Mouse (Mus musculus): ENCODE data around the gene Foxred2. TPM values are rescaled to one million over a fixed set of nuclear protein-coding genes. Genes with fewer than 3 reads are reported as not detected.

Gene Foxred2
- polyA plus RNA-seq, 1 experiment from 2014 or later = 1.0 TPM

GRCm38 (mm10) chr15:77970470-77971292 is 14.2 kb upstream of the Foxred2 start, which contains the start of gene Eif3d:
Eif3d (minus strand) TSS chr15:77970813.
- H3K27me3 ChIP-seq = no peaks in the 10 kb centered on the region
- H3K9ac ChIP-seq = peak within 1 kb of the TSS; percentile 92
- peak within 1 kb of the TSS; percentile 82 for H3K4me3 ChIP-seq (replicated peaks)
- WGBS (ENCODE audit: insufficient replicate concordance) = 0% methylated on average over 72 of the region's 72 CpGs
- peak; percentile 94 for DNase-seq
- peak within 1 kb of the TSS; percentile 96 for H3K27ac ChIP-seq
- H3K9me3 ChIP-seq (replicated peaks) = no peaks in the 10 kb centered on the region
- peak within 1 kb of the TSS; percentile 82 for H3K4me2 ChIP-seq
- peaks cover 36% of the 10 kb centered on the region for H3K36me3 ChIP-seq
- ATAC-seq (ENCODE audit: low read depth) = peak; percentile 62
- peaks cover 83% of the 10 kb centered on the region for H3K4me1 ChIP-seq (replicated peaks)

GRCm38 (mm10) chr15:77969940-77970469 is 13.5 kb upstream of the Foxred2 start:
- Histone ChIP-seq H3K36me3 (peaks cover 43% of the 10 kb centered on the region), H3K4me1 (replicated peaks) (peaks cover 85% of the 10 kb centered on the region), H3K9ac (peak overlapping the region; percentile 92), H3K27ac (peak overlapping the region; percentile 96), H3K27me3 (no peaks in the 10 kb centered on the region), H3K9me3 (replicated peaks) (no peaks in the 10 kb centered on the region), H3K4me2 (peak overlapping the region; percentile 82), H3K4me3 (replicated peaks) (peak overlapping the region; percentile 82)
- under 1% methylated on average over 15 of the region's 15 CpGs for WGBS (ENCODE audit: insufficient replicate concordance)
- DNase-seq (peak; percentile 13), ATAC-seq (ENCODE audit: low read depth) (no peak)

DNA sequence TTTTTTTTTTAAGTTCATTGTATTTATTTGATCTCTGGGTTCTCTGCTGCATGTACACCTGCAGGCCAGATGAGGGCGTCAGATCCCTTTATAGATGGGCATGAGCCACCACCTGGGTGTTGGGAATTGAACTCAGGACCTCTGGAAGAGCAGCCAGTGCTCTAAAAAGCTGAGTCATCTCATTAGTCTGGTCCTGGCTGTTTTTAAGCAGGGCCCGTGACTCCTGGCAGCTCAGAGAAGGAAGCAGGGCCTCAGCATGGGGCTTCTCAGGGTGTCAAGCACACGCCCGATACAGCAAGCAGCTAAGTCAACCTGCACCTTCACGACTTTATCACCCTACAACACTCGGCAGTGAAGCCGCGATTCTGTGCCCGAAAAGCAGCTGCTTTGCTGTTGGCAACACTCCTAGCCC is 8.6 kb upstream of the Foxred2 start:
- peak; percentile 70 for DNase-seq
- Histone ChIP-seq H3K36me3 (peaks cover 92% of the 10 kb centered on the region), H3K4me2 (peak overlapping the region; percentile 34)

GRCm38 (mm10) chr15:77962447-77962846 is 5.9 kb upstream of the Foxred2 start:
- no peak for ATAC-seq (ENCODE audit: low read depth)
- WGBS (ENCODE audit: insufficient replicate concordance) = 92% methylated on average over 5 of the region's 5 CpGs
- Histone ChIP-seq H3K9ac (no peak overlapping the region), H3K4me1 (replicated peaks) (peaks cover 55% of the 10 kb centered on the region), H3K4me3 (replicated peaks) (no peak overlapping the region), H3K27ac (peak overlapping the region; percentile 18; the same call in 1 of the 2 replicates), H3K4me2 (no peak overlapping the region), H3K9me3 (replicated peaks) (no peaks in the 10 kb centered on the region), H3K27me3 (no peaks in the 10 kb centered on the region), H3K36me3 (peaks cover 96% of the 10 kb centered on the region)
- no peak for DNase-seq

More for the DNA sequence above, 8.6 kb upstream of the Foxred2 start:
- no peaks in the 10 kb centered on the region for H3K27me3 ChIP-seq
- peaks cover 59% of the 10 kb centered on the region for H3K4me1 ChIP-seq (replicated peaks)
- peak overlapping the region; percentile 96 for H3K27ac ChIP-seq
- no peak overlapping the region for H3K4me3 ChIP-seq (replicated peaks)
- WGBS (ENCODE audit: insufficient replicate concordance) = 39% methylated on average over 9 of the region's 9 CpGs
- ATAC-seq (ENCODE audit: low read depth) = peak; percentile 90
- H3K9me3 ChIP-seq (replicated peaks) = no peaks in the 10 kb centered on the region
- peak overlapping the region; percentile 53 for H3K9ac ChIP-seq

DNA sequence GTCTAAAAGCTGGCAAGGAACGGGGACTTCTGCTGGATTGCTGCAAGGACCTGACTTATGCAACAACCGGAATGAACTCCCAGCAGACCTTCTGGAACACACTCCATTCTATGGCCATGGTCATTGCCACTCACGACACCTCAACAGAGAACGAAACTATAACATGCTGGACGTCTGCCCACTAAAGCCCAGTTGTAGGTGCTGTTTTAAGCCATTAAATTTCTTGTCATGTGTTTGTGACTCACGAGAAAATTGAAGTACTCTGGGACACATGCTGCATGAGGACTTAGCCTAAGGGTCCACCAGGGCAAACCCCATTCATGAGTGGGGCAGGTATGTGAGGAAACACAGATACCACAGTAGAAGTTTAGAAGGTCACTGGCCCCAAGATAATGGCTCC is 4.2 kb upstream of the Foxred2 start:
- Histone ChIP-seq H3K4me3 (replicated peaks) (no peak overlapping the region), H3K9ac (no peak overlapping the region), H3K4me2 (no peak overlapping the region), H3K27me3 (peaks cover 17% of the 10 kb centered on the region), H3K36me3 (peaks cover 78% of the 10 kb centered on the region), H3K4me1 (replicated peaks) (peaks cover 55% of the 10 kb centered on the region), H3K27ac (no peak overlapping the region), H3K9me3 (replicated peaks) (no peaks in the 10 kb centered on the region)
- DNase-seq (no peak), ATAC-seq (ENCODE audit: low read depth) (no peak)
- WGBS (ENCODE audit: insufficient replicate concordance) = 81% methylated on average over 6 of the region's 6 CpGs

DNA sequence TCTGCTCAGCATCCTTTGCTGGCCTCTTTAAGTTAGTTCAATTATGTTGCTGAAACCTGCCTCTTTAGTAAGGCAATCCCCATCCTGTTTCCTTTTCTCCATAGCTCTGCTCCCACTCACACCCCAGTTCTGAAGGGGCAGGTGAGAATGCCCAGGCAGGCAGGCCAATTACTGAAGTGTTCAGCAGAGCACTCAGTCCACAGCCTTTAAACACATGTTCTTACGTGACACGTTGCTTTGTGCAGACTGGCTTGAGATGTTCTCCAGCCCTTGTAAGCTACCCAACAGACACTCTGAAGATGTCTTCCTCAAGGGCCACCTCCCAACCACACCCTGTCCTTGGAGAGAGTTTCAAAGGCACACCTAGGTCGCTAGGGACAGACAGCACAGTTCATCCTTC is 1.5 kb upstream of the Foxred2 start:
- H3K27me3 ChIP-seq = peaks cover 41% of the 10 kb centered on the region
- H3K4me1 ChIP-seq (replicated peaks) = peaks cover 39% of the 10 kb centered on the region
- H3K9ac ChIP-seq = no peak overlapping the region
- peaks cover 52% of the 10 kb centered on the region for H3K36me3 ChIP-seq
- no peak overlapping the region; the same call in 1 of the 2 replicates for H3K27ac ChIP-seq
- WGBS (ENCODE audit: insufficient replicate concordance) = 52% methylated on average over 3 of the region's 3 CpGs
- no peak for DNase-seq
- H3K9me3 ChIP-seq (replicated peaks) = no peaks in the 10 kb centered on the region
- H3K4me3 ChIP-seq (replicated peaks) = no peak overlapping the region
- no peak overlapping the region for H3K4me2 ChIP-seq
- ATAC-seq (ENCODE audit: low read depth) = no peak

- peaks cover 47% of the 10 kb centered on the region for H3K36me3 ChIP-seq
- H3K4me2 ChIP-seq = no peak overlapping the region
- H3K9ac ChIP-seq = no peak overlapping the region
- WGBS (ENCODE audit: insufficient replicate concordance) = 45% methylated on average over 5 of the region's 5 CpGs
- DNase-seq (no peak), ATAC-seq (ENCODE audit: low read depth) (no peak)
- H3K4me1 ChIP-seq (replicated peaks) = peaks cover 39% of the 10 kb centered on the region
- H3K4me3 ChIP-seq (replicated peaks) = no peak overlapping the region
- H3K9me3 ChIP-seq (replicated peaks) = no peaks in the 10 kb centered on the region
- H3K27ac ChIP-seq = no peak overlapping the region
- peaks cover 45% of the 10 kb centered on the region for H3K27me3 ChIP-seq
Observed at GRCm38 (mm10) chr15:77957625-77958024, 1.1 kb upstream of the Foxred2 start.

- H3K27me3 ChIP-seq = peaks cover 46% of the 10 kb centered on the region
- H3K9me3 ChIP-seq (replicated peaks) = no peaks in the 10 kb centered on the region
- ATAC-seq (ENCODE audit: low read depth) (0 out of 2 replicates have a peak, but pooled peaks have one; percentile 10), DNase-seq (no peak)
- 12% methylated on average over 52 of the region's 52 CpGs for WGBS (ENCODE audit: insufficient replicate concordance)
- H3K4me3 ChIP-seq (replicated peaks) = peak overlapping the region; percentile 55
- H3K27ac ChIP-seq = no peak overlapping the region
- H3K9ac ChIP-seq = peak overlapping the region; percentile 53
- peaks cover 28% of the 10 kb centered on the region for H3K36me3 ChIP-seq
- peak overlapping the region; percentile 76 for H3K4me2 ChIP-seq
- H3K4me1 ChIP-seq (replicated peaks) = peaks cover 39% of the 10 kb centered on the region
Observed at GRCm38 (mm10) chr15:77955440-77956403, 800 bp downstream of the Foxred2 start.

DNA sequence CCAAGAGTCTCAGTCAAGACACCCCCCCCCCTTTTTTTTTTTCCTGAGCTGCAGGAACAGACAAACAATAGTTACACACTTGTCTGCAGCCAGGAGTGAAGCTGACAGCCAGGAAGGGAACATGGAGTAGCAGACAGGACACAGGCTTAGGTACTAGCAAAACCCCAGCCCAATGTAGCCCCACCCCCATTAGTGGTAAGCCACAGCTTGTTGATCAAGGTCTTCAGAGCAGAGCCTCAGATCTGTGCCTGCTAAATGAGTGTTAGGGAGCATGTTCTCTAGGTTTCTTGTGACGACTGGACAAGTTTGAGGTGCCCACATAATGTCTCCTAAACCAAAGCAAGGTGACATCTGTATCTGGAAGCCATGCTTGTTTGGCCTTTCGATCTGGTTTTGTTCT is 2.2 kb downstream of the Foxred2 start:
- DNase-seq (no peak), ATAC-seq (ENCODE audit: low read depth) (no peak)
- Histone ChIP-seq H3K27me3 (peaks cover 46% of the 10 kb centered on the region), H3K27ac (no peak overlapping the region), H3K4me1 (replicated peaks) (peaks cover 39% of the 10 kb centered on the region), H3K9me3 (replicated peaks) (no peaks in the 10 kb centered on the region), H3K4me2 (no peak overlapping the region), H3K4me3 (replicated peaks) (no peak overlapping the region), H3K36me3 (peaks cover 15% of the 10 kb centered on the region), H3K9ac (no peak overlapping the region)
- WGBS (ENCODE audit: insufficient replicate concordance) = 76% methylated on average over 2 of the region's 2 CpGs

GRCm38 (mm10) chr15:77952921-77953320 is 3.6 kb downstream of the Foxred2 start:
- DNase-seq (no peak), ATAC-seq (ENCODE audit: low read depth) (no peak)
- Histone ChIP-seq H3K27me3 (peaks cover 49% of the 10 kb centered on the region), H3K36me3 (peaks cover under 1% of the 10 kb centered on the region; the same call in 1 of the 2 replicates), H3K27ac (no peak overlapping the region), H3K4me3 (replicated peaks) (no peak overlapping the region), H3K9me3 (replicated peaks) (no peaks in the 10 kb centered on the region), H3K4me1 (replicated peaks) (peaks cover 26% of the 10 kb centered on the region), H3K9ac (no peak overlapping the region), H3K4me2 (no peak overlapping the region)
- WGBS (ENCODE audit: insufficient replicate concordance) = 79% methylated on average over 3 of the region's 3 CpGs

GRCm38 (mm10) chr15:77949061-77949460 is 7.5 kb downstream of the Foxred2 start:
- WGBS (ENCODE audit: insufficient replicate concordance) = 72% methylated on average over 7 of the region's 7 CpGs
- DNase-seq (no peak), ATAC-seq (ENCODE audit: low read depth) (no peak)
- no peak overlapping the region for H3K9ac ChIP-seq
- H3K4me1 ChIP-seq (replicated peaks) = no peaks in the 10 kb centered on the region; the same call in 1 of the 2 replicates
- no peak overlapping the region for H3K4me3 ChIP-seq (replicated peaks)
- no peaks in the 10 kb centered on the region for H3K9me3 ChIP-seq (replicated peaks)
- no peaks in the 10 kb centered on the region; the same call in 1 of the 2 replicates for H3K36me3 ChIP-seq
- peaks cover 18% of the 10 kb centered on the region for H3K27me3 ChIP-seq
- no peak overlapping the region for H3K27ac ChIP-seq
- H3K4me2 ChIP-seq = no peak overlapping the region
